In the genomic region with DNA sequence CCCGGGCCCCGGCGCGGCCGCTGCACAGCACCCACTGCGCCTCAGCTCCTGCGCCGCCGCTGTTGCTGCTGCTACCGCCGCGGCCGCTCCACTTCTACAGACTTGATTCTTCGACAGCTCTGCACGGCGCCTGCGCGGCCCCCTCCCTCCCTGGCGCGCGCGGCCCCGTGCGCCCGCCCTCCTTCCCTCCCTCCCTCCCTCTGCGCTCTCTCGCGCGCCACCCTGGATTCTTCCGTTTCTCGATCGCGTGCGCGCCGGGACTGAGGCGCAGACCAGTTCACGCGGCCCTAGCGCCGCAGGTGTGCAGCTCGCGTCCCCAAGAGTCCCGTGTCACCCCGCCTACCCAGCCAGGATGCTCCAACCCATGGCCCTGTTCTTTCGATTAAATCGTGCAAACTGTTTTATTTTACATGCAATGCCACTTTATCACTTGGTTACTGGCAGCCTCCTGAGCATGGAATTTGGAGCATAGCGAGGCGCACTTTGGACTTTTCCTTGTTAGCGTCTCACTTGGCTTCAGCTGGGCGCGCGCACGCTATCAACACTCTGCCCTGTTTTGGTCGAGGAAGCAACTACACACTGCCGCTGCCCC, we compare ENCODE assay signal across 8 mouse cellular contexts. TPM values are rescaled to one million over a fixed set of nuclear protein-coding genes. Genes with fewer than 3 reads are reported as not detected.
DNase-seq lines count a peak whose midpoint lies in the region; ATAC-seq lines count a peak whose summit lies in the region.

Irf2bp2 (minus strand) TSS at position 98 of the 592 bp plus-strand sequence.

- peaks cover 29% of the 10 kb centered on the region for H3K4me1 ChIP-seq in hindbrain, embryonic 16.5 days (ENCODE audit: control insufficient read depth, insufficient read depth, low read depth, low read length)

- H3K27ac ChIP-seq in hindbrain, embryonic 16.5 days (ENCODE audit: low read depth, low read length): peak within 1 kb of the TSS; percentile 100

- peak; percentile 96 for DNase-seq in WW6 (ENCODE audit: low read depth, low spot score)
- peak; percentile 86 to 90 for DNase-seq in cerebellum, postnatal 36 days
- peak; percentile 86 for DNase-seq in gastrocnemius, adult 18-20 months (ENCODE audit: low spot score)
- peak; percentile 78 to 82 for DNase-seq in left cerebral cortex, adult 8-10 months (ENCODE audit: low spot score in 2 of 2)
- peak; percentile 91 for DNase-seq in right cerebral cortex, postnatal 14 days
- DNase-seq in urinary bladder, postnatal 36 days (ENCODE audit: low spot score in 2 of 2): peak; percentile 83 to 87

- peak; percentile 66 for ATAC-seq in hindbrain, embryonic 16.5 days
- peak; percentile 14 for ATAC-seq in megakaryocyte progenitor cell, adult 5-6 weeks (replicated peaks; ENCODE audit: poor library complexity)

- peak within 1 kb of the TSS; percentile 96 for H3K9ac ChIP-seq in hindbrain, embryonic 16.5 days (ENCODE audit: low read depth, low read length)

- peak within 1 kb of the TSS; percentile 99 for H3K4me3 ChIP-seq in hindbrain, embryonic 16.5 days (ENCODE audit: low read length)

- H3K4me2 ChIP-seq in hindbrain, embryonic 16.5 days (ENCODE audit: low read length): peak within 1 kb of the TSS; percentile 96

- WGBS in hindbrain, embryonic 16.5 days: under 1% methylated on average over 49 of the region's 56 CpGs

- 0 out of 2 replicates have a peak, but pooled peaks cover 4% of the 10 kb centered on the region for H3K36me3 ChIP-seq in hindbrain, embryonic 16.5 days (ENCODE audit: control insufficient read depth, insufficient read depth, low read length)

- no peaks in the 10 kb centered on the region for H3K9me3 ChIP-seq in hindbrain, embryonic 16.5 days (ENCODE audit: control insufficient read depth, low read length)

- no peaks in the 10 kb centered on the region for H3K27me3 ChIP-seq in hindbrain, embryonic 16.5 days (replicated peaks; ENCODE audit: control insufficient read depth, insufficient read depth, low read length)

RNA-seq across cellular contexts. Expression of gene Irf2bp2, which starts in this region (rescaled TPM):
- total RNA-seq in gastrocnemius, adult 18-20 months (2021): 10 to 100 TPM; 33.8 to 49.6 TPM
- polyA plus RNA-seq in hindbrain, embryonic 16.5 days (2015; fragmentation: Nextera tagmentation; extraction: Ambion mirVana): 8.0 and 8.2 TPM in 2 replicates
- total RNA-seq in left cerebral cortex, adult 8-10 months (2022): 10 to 100 TPM; 52.9 to 59.6 (median 58.6) TPM
- total RNA-seq in megakaryocyte progenitor cell, adult 5-6 weeks (2015): 109 and 114 TPM in 2 replicates
- total RNA-seq in megakaryocyte progenitor cell, adult 5-6 weeks (2017): 95.7 and 110 TPM in 2 replicates

Comparison
In these comparisons a context has a peak if more than half of its experiments do, and no peak if none do; other contexts are left out.
1. Peak in every context shown above with its lines: DNase-seq, ATAC-seq, H3K4me3 ChIP-seq and H3K27ac ChIP-seq.